Mouse (Mus musculus) ES-Bruce4 (cell line): ENCODE measurements around the gene Zfp575. TPM values are rescaled to one million over a fixed set of nuclear protein-coding genes. Genes with fewer than 3 reads are reported as not detected.

Source experiments
- H3K27ac ChIP-seq: 2 replicates; pipeline ENCODE4 v1.5.1; 2012; ENCODE audit warnings: low read length, inconsistent platforms; ENCODE audit not compliant: insufficient read depth
- H3K27me3 ChIP-seq: 2 replicates; pipeline ENCODE4 v1.6.1; 2012; ENCODE audit warnings: mild to moderate bottlenecking, low read length, inconsistent platforms; ENCODE audit not compliant: control insufficient read depth, poor library complexity, insufficient read depth, severe bottlenecking
- H3K36me3 ChIP-seq: 2 replicates; pipeline ENCODE4 v1.6.1; 2012; ENCODE audit warnings: inconsistent platforms, mild to moderate bottlenecking, low read length, moderate library complexity; ENCODE audit not compliant: control insufficient read depth, poor library complexity, insufficient read depth, severe bottlenecking
- H3K4me1 ChIP-seq: one replicate; pipeline ENCODE4 v1.8.1; 2011; ENCODE audit warnings: low read length; ENCODE audit not compliant: control insufficient read depth, insufficient read depth
- H3K4me3 ChIP-seq: 2 replicates; pipeline ENCODE4 v1.5.1; 2011; ENCODE audit warnings: low read depth, mild to moderate bottlenecking, low read length
- H3K9ac ChIP-seq: 2 replicates; pipeline ENCODE4 v1.6.1; 2012; ENCODE audit warnings: low read depth, mild to moderate bottlenecking, inconsistent platforms; ENCODE audit not compliant: poor library complexity, severe bottlenecking
- H3K9me3 ChIP-seq: replicated peaks from 2 replicates; pipeline ENCODE4 v1.6.1; 2012; ENCODE audit warnings: mild to moderate bottlenecking, low read length, inconsistent platforms; ENCODE audit not compliant: control insufficient read depth, poor library complexity, insufficient read depth, severe bottlenecking
- CTCF ChIP-seq: IDR thresholded peaks from one replicate; pipeline ENCODE4 v1.8.1; 2011; ENCODE audit warnings: low read depth, low read length
- EP300 ChIP-seq: IDR thresholded peaks from 2 replicates; pipeline ENCODE4 v1.6.1; 2011; ENCODE audit warnings: low read depth, low read length; ENCODE audit not compliant: insufficient read depth
- POLR2A ChIP-seq: IDR thresholded peaks from one replicate; pipeline ENCODE4 v1.8.1; 2011; ENCODE audit warnings: low read length; ENCODE audit not compliant: insufficient read depth
- polyA plus RNA-seq: library from polyadenylated mRNA; stranded (reverse); fragments of >200 nt; gene quantifications from 2 replicates; pipeline ENCODE4 v1.2.4, GENCODE M21; 2011; ENCODE audit warnings: low read depth; ENCODE audit not compliant: missing spikeins, insufficient read depth, insufficient read length

Gene Zfp575
- polyA plus RNA-seq, 1 experiment, result 1.4 TPM

DNA sequence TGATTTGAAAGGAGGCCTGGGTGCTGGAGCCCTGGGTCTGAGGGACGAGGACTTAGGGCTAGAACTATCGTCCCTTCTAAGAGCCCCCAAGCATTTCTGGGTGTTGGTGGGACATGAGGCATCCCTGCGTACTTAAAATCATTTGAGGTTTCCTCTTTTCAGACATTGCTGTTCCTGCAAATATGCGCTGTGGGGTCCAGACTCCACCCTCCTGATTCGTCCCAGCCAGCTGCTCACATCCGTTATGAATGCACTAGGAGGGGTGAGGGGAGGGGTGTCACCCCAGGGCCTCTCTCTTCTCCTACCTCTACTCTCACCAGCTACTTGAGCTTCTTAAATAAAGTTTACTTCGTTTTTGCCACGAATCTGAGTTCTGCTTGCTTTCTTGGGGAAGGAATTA lies 21.1 kb upstream of the Zfp575 start:
- TF ChIP-seq POLR2A, result no peak
- no peak for TF ChIP-seq CTCF
- no peak for TF ChIP-seq EP300
- H3K4me3 ChIP-seq, result no peak overlapping the region
- no peaks in the 10 kb centered on the region for H3K36me3 ChIP-seq
- no peaks in the 10 kb centered on the region for H3K27me3 ChIP-seq
- H3K27ac ChIP-seq, result no peak overlapping the region
- H3K9ac ChIP-seq, result no peak overlapping the region
- no peaks in the 10 kb centered on the region for H3K9me3 ChIP-seq
- H3K4me1 ChIP-seq, result peaks cover 2% of the 10 kb centered on the region

DNA sequence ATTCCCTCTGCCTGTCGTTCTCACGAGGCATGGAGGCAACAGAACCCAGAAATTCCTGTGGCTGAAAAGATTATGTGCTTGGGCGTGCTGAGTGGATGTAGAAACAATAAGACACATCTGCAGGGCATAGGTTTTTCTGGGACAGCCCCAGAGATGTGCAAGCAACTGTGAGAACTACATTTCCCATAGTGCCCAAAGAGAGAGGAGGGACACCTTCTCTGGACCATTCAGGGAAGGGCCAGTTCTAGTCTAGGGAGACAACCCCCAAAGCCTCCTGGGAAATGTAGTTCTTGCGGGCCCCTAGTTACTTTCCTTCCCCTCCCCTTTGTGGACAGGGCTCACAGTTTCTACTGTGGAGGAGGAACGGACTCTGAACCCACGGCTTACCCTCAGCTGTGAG lies 20.6 kb upstream of the Zfp575 start:
- Histone ChIP-seq H3K36me3 (no peaks in the 10 kb centered on the region), H3K4me3 (no peak overlapping the region), H3K27ac (no peak overlapping the region), H3K4me1 (peaks cover 2% of the 10 kb centered on the region), H3K9ac (no peak overlapping the region), H3K9me3 (no peaks in the 10 kb centered on the region), H3K27me3 (no peaks in the 10 kb centered on the region)
- TF ChIP-seq EP300 (no peak), CTCF (no peak), POLR2A (no peak)

DNA sequence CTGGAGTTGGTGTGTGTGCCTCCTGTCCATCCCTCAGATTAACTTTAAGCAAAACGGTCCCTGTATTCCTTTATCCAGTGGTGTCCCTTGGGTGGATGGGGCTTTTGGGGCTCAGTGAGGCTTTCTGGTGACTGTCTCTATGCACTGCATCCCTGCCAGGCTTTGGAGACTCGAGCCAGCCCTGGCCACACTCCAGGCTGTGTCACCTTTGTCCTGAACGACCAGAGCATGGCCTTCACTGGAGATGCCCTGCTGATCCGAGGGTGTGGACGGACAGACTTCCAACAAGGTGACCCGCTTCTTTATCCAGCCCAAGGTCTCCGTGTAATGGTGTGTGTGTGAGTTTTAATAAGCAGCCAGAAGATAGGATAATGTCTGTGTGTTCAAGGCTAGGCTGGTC lies 18.6 kb upstream of the Zfp575 start:
- no peak for TF ChIP-seq EP300
- no peak for TF ChIP-seq CTCF
- TF ChIP-seq POLR2A, result no peak
- Histone ChIP-seq H3K27ac (no peak overlapping the region), H3K9me3 (no peaks in the 10 kb centered on the region), H3K4me1 (peaks cover 2% of the 10 kb centered on the region), H3K27me3 (no peaks in the 10 kb centered on the region), H3K36me3 (no peaks in the 10 kb centered on the region), H3K4me3 (no peak overlapping the region), H3K9ac (no peak overlapping the region)

DNA sequence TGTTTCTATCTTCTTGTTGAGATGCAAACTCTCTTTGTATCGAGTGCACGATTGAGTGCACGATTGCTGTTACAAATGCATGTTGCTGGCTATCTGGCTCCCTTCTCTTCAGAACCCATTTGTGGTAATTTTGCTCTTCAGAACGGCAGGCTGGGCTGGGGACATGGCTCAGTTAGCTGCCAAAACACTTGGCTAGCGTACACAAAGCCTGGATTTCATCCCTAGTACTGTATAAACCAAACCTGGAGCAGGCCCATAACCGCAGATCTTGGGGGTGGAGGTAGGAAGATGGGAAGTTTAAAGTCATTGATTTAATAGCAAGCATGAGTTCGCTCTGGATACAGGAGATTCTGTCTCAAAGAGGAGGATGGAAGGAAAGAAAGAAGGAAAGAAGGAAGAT lies 18.1 kb upstream of the Zfp575 start:
- Histone ChIP-seq H3K4me3 (no peak overlapping the region), H3K36me3 (no peaks in the 10 kb centered on the region), H3K9me3 (no peaks in the 10 kb centered on the region), H3K9ac (no peak overlapping the region), H3K27me3 (no peaks in the 10 kb centered on the region), H3K27ac (no peak overlapping the region), H3K4me1 (peaks cover 2% of the 10 kb centered on the region)
- TF ChIP-seq CTCF (no peak), POLR2A (no peak)

DNA sequence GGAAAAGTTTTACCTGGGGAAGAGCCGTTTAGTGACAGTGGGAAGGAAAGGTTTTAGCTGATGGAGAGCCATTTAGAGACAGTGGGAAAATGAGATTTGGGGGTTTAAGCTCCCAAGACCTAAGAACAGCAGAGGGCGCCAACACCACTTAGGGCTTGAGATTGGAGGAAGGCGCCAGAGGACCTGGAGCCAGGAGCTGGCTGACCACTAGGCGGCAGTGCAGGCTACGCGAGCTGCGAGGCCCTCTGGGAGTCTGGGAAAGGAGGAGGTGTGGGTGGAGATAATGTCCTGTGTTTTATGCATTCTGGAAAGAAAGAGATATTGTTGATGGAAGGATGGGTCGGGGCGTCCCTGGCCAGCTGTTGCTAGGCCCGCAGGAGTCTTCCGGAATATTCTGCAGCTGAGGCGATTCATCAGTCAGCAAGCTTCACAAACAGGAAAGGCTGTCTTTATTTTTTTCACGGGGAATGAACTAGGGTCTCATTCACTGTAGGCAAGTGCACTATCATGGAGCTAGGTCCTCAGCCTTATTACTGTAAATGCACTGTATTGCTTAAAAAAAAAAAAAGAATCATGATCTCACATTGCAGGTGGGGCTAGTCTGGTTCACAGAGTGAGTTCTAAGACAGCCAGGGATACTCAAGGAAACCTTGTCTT lies 13.6 kb upstream of the Zfp575 start:
- Histone ChIP-seq H3K27me3 (no peaks in the 10 kb centered on the region), H3K9ac (no peak overlapping the region), H3K4me3 (no peak overlapping the region), H3K27ac (no peak overlapping the region), H3K36me3 (no peaks in the 10 kb centered on the region), H3K9me3 (no peaks in the 10 kb centered on the region), H3K4me1 (peaks cover 2% of the 10 kb centered on the region)
- peak; percentile 100 for TF ChIP-seq CTCF
- TF ChIP-seq POLR2A, result no peak

DNA sequence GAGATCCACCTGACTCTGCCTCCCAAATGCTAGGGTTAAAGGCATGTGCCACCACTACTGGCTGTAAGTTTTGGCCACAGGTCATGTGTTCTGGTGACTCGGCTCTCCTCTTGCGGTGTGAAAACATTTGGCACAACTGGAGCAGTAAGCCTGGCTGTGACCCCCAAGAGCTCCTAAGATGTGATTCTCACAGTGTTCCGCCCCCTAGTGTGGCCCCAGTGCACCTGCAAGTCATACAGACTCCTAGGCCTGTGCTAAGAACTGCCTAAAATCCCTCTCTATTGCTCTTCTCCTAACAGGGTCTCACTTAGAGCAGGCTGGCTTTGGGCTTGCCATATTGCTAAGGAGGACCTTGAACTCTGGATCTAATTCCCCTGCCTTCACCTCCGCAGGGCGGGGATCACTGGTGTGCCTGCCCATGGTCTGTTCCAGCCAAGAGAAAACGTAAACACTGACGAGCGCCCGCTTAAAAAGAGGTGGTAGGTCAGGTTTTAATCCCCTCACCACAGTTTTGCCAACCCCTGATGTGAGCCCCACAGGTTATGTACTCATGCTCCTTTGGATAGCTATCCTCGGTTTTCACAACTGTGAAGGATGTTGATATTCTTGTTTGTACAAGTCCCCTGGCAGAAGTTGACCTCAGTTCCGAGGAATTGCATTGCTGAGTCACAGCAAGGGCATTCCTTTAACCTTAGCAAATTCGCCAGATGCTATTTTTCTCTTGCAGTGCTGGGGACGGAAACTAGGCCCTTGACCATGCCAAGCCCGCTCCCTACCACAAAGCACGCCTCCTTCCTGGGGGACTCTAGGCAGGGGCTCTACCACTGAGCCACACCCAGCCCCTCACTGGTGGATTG lies 12.0 kb upstream of the Zfp575 start:
- Histone ChIP-seq H3K4me3 (no peak overlapping the region), H3K9ac (no peak overlapping the region), H3K27ac (peak overlapping the region; percentile 11), H3K4me1 (peaks cover 4% of the 10 kb centered on the region), H3K9me3 (no peaks in the 10 kb centered on the region), H3K36me3 (no peaks in the 10 kb centered on the region), H3K27me3 (no peaks in the 10 kb centered on the region; the same call in 1 of the 2 replicates)
- no peak for TF ChIP-seq EP300
- peak; percentile 75 for TF ChIP-seq CTCF
- TF ChIP-seq POLR2A, result no peak
